Comparison of ENCODE assay signal across 15 mouse cellular contexts in the genomic region with DNA sequence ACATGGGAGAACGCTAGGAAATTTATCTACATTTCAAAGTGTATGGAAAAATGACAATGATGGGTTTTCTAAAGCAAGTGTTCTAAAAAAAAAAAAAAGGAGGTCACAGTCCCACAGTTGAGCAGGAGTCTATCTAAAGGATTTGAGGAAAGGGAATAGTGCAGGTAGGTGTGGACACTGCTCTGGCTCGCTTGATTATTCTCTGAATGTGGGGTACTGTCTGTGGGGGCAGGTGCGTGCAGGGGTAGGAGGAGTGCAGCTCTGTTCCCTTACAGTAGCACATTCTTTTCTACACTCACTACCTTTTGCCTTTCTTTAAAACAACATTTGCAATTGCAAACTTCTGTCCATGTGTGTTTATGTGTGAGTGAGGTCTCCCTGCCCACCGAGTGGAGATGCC.
"Had no signal": no experiment of that assay in that cellular context is flagged by ENCODE, and none has a peak within 500 bp of the region (broad histone marks: within the 10 kb centered on the region; RNA-seq: fewer than 3 reads in every experiment).

No protein-coding gene starts in this region.

- H3K27me3 ChIP-seq: neural tube, embryonic 13.5 days; neural tube, embryonic 15.5 days; stomach, embryonic 15.5 days had no signal

- H3K4me2 ChIP-seq: neural tube, embryonic 13.5 days; neural tube, embryonic 15.5 days; stomach, embryonic 15.5 days had no signal

- H3K27ac ChIP-seq: neural tube, embryonic 13.5 days; neural tube, embryonic 15.5 days; stomach, embryonic 15.5 days; stomach, postnatal 0 days had no signal

- H3K9me3 ChIP-seq: neural tube, embryonic 13.5 days; neural tube, embryonic 15.5 days; stomach, embryonic 15.5 days had no signal

- H3K4me1 ChIP-seq: neural tube, embryonic 13.5 days; neural tube, embryonic 15.5 days; stomach, embryonic 15.5 days had no signal

- H3K9ac ChIP-seq: neural tube, embryonic 13.5 days; neural tube, embryonic 15.5 days; stomach, embryonic 15.5 days had no signal

- DNase-seq: right cerebral cortex, adult 18-20 months; right cerebral cortex, postnatal 14 days; right cerebral cortex, postnatal 25 days; right cerebral cortex, postnatal 4 days; spleen, adult 18-20 months; thymus, adult 18-20 months; thymus, adult 2 months; thymus, postnatal 14 days; thymus, postnatal 25 days; thymus, postnatal 36 days; thymus, postnatal 4 days had no signal

- H3K36me3 ChIP-seq: neural tube, embryonic 13.5 days; neural tube, embryonic 15.5 days; stomach, embryonic 15.5 days had no signal

- H3K4me3 ChIP-seq: neural tube, embryonic 13.5 days; neural tube, embryonic 15.5 days; stomach, embryonic 15.5 days had no signal
